Mouse (Mus musculus) cerebellum, adult 9-10 months (tissue): Measurements from ENCODE around the gene Serpina1b.
"Not testable (repeated sequence)": the region's sequence is repeated elsewhere in the genome, so short reads cannot be mapped to it uniquely, and the experiment has no call there.

Experiments
- DNase-seq: peaks from one replicate; pipeline ENCODE4 v3.0.0; 2022

Gene Serpina1b

GRCm38 (mm10) chr12:103830273-103830672 is at the start of gene Serpina1b:
Gene Serpina1b, minus strand, starts transcription at chr12:103830373.
- DNase-seq = not testable (repeated sequence)

GRCm38 (mm10) chr12:103866873-103867272 is 36.7 kb upstream of the Serpina1b start:
- not testable (repeated sequence) for DNase-seq

- DNase-seq = not testable (repeated sequence)
These were observed 33.2 kb upstream of the Serpina1b start, which contains the start of gene Serpina1a for GRCm38 (mm10) chr12:103863101-103863974. Gene Serpina1a, minus strand, starts transcription at chr12:103863562.

GRCm38 (mm10) chr12:103860976-103861375 is 30.8 kb upstream of the Serpina1b start:
- DNase-seq = no peak

- DNase-seq = not testable (repeated sequence)
These were observed 30.4 kb upstream of the Serpina1b start for GRCm38 (mm10) chr12:103860571-103860970.

- not testable (repeated sequence) for DNase-seq
These were observed 29.4 kb upstream of the Serpina1b start for GRCm38 (mm10) chr12:103859584-103859983.

GRCm38 (mm10) chr12:103853032-103853431 is 22.9 kb upstream of the Serpina1b start:
- not testable (repeated sequence) for DNase-seq

- DNase-seq = not testable (repeated sequence)
These were observed 2.4 kb downstream of the Serpina1b start for GRCm38 (mm10) chr12:103827661-103828372.

- not testable (repeated sequence) for DNase-seq
These were observed 6.3 kb downstream of the Serpina1b start for GRCm38 (mm10) chr12:103823826-103824225.

- DNase-seq = not testable (repeated sequence)
These were observed 56.8 kb downstream of the Serpina1b start, which contains the start of gene Serpina1d for GRCm38 (mm10) chr12:103773246-103773851. Gene Serpina1d, minus strand, starts transcription at chr12:103773592.

- DNase-seq = not testable (repeated sequence)
These were observed 59.6 kb downstream of the Serpina1b start for GRCm38 (mm10) chr12:103770597-103770996.

GRCm38 (mm10) chr12:103763083-103763482 is 67.1 kb downstream of the Serpina1b start:
- DNase-seq = not testable (repeated sequence)

GRCm38 (mm10) chr12:103760316-103760715 is 69.9 kb downstream of the Serpina1b start:
- not testable (repeated sequence) for DNase-seq

- DNase-seq = not testable (repeated sequence)
These were observed 84.2 kb downstream of the Serpina1b start for GRCm38 (mm10) chr12:103745957-103746356.

- not testable (repeated sequence) for DNase-seq
These were observed 92.2 kb downstream of the Serpina1b start for GRCm38 (mm10) chr12:103737791-103738580.

GRCm38 (mm10) chr12:103735566-103735965 is 94.6 kb downstream of the Serpina1b start:
- DNase-seq = not testable (repeated sequence)

- not testable (repeated sequence) for DNase-seq
These were observed 95.1 kb downstream of the Serpina1b start for GRCm38 (mm10) chr12:103735101-103735500.

GRCm38 (mm10) chr12:103711537-103711936 is 118.6 kb downstream of the Serpina1b start:
- no peak for DNase-seq

GRCm38 (mm10) chr12:103710405-103710804 is 119.8 kb downstream of the Serpina1b start:
- no peak for DNase-seq

GRCm38 (mm10) chr12:103706113-103706512 is 124.1 kb downstream of the Serpina1b start:
- DNase-seq = no peak

GRCm38 (mm10) chr12:103705547-103705946 is 124.6 kb downstream of the Serpina1b start:
- no peak for DNase-seq
